Mouse (Mus musculus) c-Kit-positive CD71-positive TER-119-positive erythroid progenitor cells, embryonic 14.5 days (primary cell): ENCODE measurements around the gene Kat7.
A peak's percentile ranks its signal among the peaks of the same experiment; 100 is the strongest.

Source experiments
- DNase-seq: peaks from one replicate; pipeline ENCODE4 v3.0.0-alpha.2; 2013; ENCODE audit warnings: low spot score

The Kat7 gene

DNA sequence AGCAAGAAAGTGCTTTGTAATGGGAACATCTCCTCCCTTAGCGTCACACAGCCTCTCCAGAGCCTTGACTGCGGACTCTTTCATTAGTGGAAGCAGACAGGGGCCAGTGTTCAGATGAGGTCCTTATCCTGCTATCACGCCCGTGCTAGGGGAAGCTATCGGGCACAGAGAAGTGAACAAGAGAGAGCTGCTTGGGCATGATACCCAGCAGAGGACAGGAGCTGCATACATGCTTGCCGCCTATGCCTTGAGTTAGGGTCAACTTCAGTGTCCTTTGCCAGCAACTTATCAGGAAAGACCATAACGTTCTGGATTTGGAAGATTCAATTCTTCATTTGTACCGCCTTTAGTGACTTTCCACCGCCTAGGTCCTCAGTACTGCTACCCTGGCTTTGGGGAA, 23.8 kb upstream of the Kat7 start:
- DNase-seq, result peak; percentile 88

DNA sequence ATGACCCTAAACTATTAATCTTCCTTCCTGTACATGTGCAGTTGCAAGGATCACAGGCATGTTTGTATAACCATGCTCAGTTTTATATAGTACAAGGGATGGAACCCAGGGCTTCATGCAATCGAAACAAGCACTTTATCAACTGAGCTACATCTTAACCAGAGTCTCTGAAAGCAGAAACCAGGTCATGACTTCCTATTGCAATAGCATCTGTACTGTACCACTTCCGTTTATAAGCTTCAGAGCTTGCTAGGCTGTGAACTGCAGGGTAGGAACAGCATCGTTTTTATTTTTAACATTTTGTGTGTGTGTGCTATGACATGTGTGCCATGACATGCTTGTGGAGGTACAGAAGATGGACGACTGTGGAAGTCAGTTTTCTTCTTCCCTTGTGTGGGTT, 23.2 kb upstream of the Kat7 start:
- no peak for DNase-seq

DNA sequence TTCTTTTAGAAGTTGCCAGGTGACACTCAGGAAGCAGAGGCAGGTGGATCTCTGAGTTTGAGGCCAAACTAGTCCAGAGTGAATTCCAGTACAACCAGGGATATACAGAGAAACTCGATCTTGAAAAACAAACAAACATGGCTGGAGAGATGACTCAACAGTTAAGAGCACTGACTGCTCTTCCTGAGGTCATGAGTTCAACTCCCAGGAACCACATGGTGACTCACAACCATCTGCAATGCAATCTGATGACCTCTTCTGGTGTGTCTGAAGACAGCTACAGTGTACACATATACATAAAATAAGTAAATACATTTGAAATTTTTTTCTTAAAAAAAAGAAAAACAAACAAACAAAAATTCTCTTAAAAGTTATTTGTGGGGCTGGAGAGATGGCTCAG, 20.6 kb upstream of the Kat7 start:
- no peak for DNase-seq

DNA sequence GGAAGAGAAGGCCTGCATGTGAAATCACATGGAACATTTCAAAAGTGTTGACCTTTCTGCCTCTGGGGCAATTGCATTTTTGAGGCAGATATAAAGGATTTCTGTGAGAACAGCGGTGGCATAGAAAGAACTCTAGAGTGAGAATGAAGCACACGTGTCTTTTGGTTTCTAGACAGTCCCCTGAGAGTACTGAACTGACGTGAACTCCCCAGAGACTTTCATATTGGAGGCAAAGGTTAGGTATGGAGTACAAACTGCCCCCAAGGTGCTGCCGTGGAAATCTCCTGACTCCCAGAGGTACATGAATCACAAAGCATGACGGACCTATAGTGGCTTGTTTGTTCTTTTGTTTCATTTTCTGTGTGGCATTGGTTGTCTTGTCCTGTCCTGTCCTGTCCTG, 18.6 kb upstream of the Kat7 start:
- DNase-seq, result no peak

DNA sequence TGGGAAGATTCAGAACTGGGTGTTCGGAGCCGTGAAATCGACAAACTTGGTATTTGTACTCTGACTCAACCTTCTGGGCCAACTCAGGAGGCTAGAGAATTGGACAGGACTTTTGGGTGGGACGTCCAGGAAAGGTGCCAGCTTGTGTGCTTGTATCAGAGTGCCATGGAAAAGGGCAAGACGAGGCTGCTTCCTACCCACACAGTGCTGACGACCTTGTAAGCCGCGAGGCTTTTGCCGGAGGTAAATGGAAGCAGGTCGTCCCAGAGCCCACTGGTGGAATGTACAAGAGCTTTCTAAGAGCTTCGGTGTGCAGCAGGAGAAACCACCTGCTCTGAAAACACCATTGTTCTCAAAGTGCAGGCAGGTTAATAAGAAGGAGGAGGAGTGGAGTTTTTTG, 16.2 kb upstream of the Kat7 start:
- DNase-seq, result no peak

DNA sequence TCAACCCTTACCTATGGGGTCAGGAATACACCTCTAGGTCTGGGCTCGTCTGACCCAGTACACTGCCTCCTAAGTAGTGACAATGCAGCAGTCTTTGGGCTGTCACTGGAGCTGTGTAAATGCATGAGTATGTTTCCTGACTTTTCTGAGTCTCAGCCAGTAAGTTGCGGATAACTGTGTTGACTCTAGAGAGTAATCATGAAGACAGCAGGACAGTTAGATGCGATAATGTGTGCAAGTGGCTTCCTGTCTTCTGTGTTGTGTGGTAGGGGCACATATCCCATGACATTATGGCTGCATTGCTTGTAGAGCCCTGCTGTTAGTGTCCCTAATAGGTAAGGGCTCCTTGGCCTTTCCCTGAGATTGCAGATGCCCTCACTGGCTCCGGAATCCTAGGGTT, 15.8 kb upstream of the Kat7 start:
- DNase-seq, result no peak

DNA sequence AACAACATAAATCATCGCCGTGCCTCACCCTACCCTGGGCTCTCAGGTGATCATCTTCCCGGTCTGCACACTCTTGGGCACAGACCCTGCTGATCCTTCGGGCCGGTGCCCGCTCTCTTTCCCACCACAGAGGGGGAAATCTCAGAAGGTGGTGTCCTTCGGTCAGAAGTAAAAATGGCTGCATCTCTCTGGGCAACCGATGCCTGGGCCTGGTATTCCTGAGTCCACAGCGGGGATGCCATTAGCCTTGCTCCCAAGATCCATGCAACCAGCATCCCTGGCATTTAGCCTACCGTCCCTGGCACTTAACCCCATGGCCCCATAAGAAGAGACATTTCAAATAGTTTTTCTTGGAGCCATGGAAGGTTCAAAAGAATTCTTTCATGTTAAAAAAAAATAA, 14.1 kb upstream of the Kat7 start:
- no peak for DNase-seq

DNA sequence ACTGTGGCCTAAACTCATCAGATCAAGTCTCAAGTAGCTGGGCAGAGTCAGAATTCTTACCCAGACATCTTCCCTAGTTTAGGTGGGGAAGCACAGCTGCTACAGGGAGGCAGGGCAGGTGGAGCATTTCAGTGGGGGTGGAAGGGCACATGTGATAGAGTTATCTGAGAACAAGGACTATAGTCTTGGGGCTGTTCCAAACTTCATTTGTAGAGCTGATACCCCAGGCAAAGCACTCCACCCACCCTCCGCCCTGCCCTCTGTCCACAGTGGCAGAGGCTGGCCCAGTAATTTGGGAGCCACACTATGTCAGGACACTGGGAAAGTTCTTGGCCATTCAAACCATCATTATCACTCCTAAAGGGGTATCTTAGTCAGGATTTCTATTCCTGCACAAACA, 10.0 kb upstream of the Kat7 start:
- peak; percentile 74 for DNase-seq

DNA sequence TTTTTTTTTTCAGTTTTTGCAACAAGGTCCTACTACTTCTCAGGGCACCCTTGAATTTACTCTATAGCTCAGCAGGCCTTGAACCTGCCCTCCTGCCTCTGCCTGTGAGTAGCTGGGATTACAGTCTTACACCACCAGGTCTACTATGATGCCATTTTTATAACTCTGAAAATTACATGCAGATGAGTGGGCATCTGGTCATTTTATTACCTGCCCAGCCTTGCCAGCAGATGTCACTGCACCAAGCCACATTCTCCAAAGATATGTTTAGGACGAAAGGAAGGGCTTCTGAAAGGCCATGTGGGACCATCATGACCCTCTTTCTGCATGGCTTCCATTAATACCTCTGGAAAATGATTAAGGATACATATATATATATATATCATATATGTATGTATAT, 9.5 kb upstream of the Kat7 start:
- DNase-seq, result peak; percentile 40

DNA sequence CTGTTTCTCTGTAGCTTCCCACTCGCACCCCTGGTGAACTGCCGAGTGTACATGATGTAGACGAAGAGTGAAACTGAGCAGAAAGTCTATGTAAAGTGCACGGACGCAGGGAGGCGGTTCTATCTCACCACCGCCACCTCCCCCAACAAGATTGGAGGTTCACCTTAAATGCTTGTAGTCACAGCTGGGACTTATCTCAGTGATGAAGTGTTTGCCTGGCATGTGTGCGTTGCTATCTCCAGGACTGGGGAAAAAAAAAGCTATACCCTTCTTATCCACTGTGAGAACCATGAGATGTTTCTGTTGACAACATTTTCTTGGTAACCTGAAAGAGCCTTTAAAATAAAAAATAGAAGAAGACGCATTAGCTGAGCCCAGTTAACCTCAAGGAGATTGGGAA, 8.1 kb upstream of the Kat7 start:
- DNase-seq, result peak; percentile 61

DNA sequence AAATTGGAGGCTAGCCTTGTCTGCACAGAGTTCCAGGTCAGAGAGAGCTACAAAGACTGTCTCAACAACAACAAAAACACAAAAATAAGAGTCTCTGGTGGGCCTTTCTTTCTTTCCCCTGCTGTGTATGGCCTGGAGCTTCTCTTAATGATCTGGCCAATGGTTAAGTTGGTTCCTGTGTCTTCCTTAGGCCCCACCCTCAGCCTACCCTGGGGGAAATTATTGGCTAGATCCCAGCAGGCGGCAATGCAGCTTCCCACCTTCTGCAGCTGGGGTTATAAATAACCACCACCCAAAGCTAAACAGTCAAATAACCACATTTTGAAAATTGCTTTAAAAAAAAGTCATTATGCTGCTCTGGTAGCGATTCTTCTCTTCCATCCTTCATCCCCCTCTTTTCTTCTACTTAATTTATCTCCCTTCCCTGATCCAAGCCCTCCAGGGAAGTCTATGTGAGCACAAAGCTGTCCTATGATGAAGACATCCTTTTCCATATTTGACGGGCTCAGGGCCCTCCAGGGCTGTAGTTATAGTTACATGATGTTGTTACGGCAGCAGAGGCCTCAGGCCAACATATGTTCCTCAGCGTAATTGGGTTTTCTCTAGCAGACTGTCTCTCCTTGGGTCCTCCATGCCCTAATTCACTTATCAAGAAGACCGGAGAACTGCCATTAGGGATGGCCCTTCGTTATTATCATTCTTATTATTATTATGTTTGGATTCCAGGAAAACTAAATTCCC, 5.3 kb upstream of the Kat7 start:
- no peak for DNase-seq

DNA sequence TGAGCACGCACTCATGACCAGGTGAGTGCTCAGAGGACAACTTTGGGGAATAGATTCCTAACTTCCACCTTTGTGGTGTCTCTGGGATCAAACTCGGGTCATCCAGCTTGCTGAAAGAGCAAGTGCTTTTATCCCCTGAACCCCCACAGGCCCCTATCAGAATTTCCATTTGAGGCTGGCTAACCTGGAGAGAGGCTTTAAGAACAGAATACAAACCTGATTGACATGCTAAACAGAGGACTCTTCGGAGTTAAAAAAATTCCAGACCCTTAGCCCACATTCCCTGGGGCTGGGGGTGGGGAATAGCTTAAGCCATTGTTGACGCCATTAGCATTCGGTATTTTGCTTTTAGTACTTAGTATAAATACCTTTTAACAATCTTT, 1.4 kb upstream of the Kat7 start:
- no peak for DNase-seq

DNA sequence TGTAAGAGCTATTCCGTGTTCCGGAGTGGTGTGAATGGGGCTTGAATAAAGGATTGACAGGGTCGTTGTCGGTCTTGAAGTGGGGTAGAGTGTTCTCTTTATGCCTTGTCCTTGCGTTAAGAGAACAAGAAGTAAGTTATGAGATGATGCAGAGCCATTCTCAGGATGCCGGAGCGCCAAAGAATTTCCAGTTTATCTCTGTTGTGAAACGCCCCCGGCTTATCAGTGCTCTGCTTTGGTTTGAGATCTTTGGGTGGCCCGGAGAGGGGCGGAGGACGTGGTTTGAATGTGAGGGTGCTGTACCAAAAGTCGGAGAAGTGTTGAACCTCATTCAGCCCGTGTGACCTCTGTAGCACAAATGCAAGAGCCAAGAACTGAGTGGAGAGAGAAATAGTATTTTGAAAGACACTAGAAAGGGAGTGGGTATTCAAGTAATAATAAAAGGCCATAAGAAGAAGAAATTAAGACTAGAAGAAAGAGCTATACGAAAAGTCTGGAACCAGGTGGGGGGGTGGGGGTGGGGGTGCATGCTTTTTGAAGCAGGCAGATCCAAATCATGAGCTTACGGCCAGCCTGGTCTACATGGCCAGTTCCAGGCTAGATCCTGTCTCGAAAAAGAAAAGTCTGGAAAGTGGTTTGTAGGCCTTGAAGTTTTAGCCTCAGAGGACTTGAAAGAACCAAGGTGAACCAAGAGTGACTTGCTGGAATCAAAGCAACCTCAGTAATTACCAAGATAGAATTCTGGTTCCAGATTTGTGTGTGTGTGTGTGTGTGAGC, 790 bp upstream of the Kat7 start:
- DNase-seq, result no peak

DNA sequence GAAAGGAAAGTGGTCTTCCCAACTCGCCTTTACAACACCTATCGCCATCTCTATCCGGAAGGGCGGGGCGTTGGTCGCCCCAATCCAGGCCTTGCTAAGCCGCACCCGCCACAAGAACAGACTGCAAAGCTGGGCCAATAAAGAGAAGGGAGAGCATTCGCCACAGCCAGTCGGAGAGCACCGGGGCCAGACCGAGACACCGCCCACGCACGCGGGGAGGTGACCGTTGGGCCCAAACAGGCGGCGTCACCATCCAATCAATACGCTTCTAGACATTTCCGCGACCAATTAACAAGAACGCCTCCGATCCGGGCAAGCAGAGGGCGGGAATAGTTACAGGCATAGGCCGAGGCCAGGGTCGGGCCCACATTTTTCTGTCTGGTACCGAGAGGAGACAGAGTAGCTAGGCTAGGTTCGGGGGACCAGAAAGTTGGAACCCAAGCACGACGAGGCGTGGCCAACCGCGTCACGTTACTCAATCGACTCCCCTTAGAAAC, 488 bp downstream of the Kat7 start:
- peak; percentile 98 for DNase-seq

DNA sequence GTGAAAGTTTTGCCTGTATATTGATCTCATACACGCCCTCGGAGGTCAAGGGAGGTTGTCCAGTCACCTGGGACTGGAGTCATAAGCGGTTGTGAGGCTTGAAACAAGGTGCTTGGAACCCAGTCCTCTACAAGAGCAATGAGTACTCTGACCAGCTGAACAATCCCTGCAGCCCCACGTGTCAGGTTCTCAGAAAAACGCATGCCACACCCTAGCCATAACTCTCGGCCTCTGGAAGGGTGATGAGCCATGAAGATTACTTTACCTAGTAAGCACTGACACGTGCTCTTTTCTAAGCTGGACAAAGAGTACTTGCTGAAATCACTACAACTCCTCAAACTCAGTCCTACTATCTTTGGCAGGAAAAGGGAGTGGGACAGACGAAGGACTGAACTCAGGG, 2.5 kb downstream of the Kat7 start:
- peak; percentile 40 for DNase-seq

DNA sequence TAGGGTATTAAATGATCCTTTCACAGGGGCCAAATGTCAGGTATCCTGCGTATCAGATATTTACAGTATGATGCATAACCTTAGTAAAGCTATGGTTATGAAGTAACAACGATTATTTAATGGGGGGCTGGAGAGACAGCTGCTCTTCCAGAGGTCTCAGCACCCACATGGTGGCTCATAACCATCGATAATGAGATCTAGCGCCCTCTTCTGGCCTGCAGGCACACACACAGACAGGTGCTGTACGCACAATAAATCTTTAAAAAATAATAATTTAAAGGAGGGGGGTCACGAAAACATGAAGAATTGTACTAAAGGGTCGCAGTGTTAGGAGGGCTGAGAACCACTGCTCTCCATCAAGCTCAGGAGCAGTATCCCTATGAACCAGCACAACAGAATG, 4.4 kb downstream of the Kat7 start:
- DNase-seq, result no peak

DNA sequence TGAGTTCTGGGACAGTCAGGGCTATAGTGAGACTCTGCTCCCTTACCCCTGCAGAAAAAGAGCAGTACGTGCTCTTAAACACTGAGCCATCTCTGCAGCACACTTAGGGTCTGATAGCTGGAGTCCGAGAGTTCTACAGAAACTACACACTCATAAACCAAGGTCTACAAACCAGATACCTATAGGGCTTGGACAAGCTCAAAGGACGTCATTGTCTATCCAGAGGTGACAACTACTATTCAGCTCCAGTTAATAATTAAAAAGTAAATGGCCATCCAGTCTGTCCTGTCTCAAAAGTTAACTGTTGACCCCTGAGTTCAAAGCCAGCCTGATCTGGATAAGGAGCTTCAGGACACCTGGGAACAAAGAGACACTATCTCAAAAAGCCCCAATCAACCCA, 8.3 kb downstream of the Kat7 start:
- DNase-seq, result no peak

DNA sequence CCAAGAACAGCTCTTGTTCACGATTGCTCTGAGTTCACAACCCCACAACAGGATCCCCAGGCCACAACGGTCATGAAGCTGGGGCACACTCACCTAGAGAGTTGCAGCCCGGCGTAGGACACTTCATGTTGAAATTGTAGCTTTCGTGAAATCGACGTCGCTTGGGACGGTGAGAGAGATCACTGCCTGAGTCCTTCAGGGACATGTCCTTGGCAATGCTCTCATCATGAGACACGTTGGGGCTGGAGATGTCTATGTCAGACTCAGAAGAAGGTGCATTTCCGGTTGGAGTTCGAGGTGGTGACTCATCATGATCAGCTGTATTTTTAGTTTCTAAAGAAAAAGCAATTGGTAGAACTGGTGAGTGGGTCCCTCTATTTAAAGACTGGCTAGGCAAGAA, 10.2 kb downstream of the Kat7 start:
- DNase-seq, result no peak

DNA sequence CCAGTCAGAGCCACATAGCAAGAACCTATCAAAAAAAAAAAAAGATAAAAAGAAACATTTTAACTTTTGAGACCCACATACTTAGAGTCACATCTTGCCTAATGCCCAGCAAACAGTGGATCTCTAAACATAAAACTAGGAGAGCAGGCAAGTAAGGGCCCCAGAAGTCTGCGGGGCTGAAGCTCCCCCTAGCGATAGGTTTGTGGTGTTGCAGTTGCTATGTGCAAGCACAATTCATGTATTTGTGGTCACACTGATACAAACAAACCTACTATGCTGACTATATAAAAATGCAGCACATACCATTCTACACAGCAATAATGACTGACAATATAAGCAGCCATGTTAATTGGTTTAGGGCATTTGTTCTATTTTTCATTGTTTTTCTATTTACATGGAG, 11.9 kb downstream of the Kat7 start:
- DNase-seq, result peak; percentile 40

DNA sequence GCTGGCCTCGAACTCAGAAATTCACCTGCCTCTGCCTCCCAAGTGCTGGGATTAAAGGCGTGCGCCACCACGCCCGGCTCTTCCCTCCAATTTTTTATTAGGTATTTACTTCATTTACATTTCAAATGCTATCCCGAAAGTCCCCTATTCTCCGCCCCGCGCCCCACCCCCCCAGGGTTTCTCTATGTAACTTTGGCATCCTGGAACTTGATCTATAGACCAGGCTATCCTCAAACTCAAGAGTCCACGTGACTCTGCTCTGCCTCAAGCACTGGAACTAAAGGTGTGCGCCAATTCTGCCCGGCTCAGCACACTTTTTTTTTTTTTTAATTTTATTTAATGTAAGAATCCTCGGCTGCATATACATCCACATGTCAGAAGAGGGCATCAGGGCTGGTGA, 14.3 kb downstream of the Kat7 start:
- DNase-seq, result no peak

DNA sequence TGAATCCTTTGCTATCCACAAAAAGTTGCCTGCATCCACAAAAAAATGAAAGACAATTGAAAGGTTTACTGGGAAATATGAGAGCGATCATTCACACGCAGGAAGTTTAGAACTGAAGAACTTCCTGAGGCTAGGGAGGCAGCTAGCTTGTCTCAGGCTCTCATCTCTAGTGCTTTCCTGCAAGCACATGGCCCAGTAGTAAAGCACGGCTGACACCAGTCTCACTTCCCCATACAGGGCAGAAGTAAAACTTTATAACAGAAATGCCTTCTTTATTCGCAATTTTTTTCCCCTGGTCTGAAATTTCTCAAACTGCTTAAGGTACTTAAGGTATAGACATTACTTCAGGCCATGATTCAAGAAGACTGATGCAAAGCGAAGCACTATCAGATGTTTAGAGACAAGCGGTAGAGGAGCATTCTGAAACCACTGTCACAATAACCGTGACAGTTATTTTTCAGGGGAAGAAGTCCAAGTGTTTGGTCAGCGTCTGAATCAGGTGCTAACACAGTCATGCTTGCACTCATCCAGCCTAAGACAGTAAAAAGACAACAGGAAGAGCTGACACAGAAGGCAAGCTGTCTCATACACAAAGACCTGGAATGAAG, 16.9 kb downstream of the Kat7 start:
- DNase-seq, result no peak

DNA sequence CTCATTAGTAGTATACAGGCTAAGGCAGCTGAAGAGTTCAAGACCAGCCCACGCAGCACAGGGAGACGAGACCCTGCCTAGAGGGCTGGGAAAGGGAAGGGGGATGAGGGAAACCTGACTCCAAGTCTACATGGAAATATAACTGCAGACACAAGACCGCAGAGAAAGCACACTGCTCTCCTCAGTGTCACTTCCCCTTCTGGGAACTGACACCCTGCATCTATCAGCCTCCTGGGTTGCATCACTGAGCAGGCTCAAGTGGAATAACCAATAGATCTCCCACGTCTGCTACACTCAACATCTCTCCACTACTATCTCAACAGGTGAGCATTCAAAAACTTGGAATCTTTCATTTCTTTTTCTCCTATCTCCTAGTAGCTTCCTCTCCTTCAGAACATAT, 18.0 kb downstream of the Kat7 start:
- DNase-seq, result no peak

DNA sequence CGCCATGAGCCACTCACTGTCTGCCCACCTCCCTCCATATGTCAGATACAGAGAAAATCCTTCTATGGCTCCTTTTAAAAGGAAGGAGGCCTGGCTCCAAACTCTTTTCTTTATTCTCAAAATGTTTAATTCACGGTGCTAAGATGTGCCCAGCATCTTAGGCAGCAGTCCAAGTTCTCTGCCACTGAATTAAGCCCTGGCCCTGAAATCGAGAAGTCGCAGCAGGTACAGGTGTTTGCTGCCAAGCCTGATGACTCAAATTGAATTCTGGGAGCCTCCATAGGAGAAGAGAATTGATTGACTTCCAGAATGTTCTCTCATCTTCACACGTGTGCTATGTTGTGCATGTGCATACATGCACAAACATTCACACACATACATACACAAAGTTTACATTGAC, 27.7 kb downstream of the Kat7 start:
- DNase-seq, result no peak
